Mouse (Mus musculus) kidney, adult 9 months (tissue): ENCODE results near the gene Bend6.
A peak's percentile ranks its signal among the peaks of the same experiment; 100 is the strongest.

Experiments used
- DNase-seq: peaks from one replicate; pipeline ENCODE4 v3.0.0; 2022

Gene Bend6

DNA sequence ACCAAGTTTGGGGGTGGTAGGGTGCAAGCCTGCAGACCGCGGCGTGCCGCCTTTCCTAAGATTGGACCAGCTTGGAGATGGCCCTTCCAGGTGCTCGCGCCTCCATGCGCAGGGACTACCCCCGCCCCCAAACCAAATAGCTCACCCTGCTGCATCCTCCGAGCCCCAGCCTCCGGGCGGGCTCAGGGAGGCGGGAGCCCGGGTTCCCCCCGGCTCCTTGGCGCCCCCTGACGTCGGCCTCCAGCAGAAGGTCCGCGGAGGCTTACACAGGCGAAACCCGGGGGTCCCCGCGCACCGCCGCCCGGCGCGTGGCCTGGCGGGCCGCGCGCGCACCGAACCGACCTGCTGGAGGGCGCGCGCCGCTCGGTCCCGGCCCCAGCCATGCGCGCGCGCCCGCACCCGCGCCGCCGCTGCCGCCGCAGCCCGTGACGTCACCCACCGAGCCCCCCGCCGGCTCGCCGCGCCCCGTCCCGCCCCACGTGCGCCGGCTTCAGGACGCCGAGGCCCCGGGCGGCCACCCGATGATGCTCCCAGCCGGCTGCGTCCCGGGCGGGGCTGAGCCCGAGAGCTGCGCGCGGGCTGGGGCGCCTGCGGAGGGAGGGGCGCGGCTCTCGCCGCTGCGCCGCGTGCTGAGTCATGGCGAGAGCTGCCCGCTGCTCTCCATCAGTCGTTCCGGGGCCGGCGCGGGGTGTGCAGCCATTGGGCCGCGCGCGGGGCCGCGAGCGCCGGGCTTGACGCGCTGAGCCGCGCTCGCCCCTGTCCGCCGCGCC is at the start of gene Bend6:
Gene Bend6, minus strand, starts transcription at position 396 of the 770 bp plus-strand sequence.
- no peak for DNase-seq

DNA sequence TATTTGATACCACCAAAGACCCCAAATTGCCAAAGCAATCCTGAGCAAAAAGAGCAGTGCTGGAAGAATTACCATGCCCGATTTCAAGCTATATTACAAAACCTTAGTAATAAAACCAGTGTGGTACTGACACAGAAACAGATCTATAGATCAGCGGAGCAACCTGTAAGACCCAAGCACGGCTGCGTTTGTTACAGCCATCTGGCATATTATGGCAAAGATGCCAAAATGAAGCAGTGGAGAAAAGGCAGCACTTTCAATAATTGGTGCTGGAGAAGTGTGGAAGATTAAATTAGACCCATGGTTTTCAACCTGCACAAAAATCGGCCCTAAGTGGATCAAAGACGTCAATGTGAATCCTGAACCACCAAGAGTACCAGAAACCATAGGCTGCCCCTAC is 48.0 kb upstream of the Bend6 start:
- DNase-seq: no peak

DNA sequence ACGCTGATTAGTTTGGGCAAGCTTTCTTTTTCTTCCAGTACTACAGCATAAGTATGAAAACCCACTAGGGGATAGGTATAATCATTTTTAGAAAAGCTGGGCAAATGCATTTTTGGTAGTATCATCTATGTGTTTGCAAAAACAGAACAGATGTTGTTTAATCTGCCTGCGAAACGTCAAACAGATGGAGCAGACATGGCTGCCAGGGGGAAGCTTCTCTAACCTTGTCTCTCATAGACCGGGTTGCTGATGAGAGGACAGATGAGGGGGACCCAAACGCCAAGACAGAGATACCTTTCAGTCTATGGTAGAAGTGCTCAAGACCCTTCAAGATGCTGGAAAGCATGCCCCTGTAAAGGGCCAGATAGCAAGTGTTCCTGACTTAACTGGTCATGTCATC is 40.9 kb upstream of the Bend6 start:
- DNase-seq: no peak

DNA sequence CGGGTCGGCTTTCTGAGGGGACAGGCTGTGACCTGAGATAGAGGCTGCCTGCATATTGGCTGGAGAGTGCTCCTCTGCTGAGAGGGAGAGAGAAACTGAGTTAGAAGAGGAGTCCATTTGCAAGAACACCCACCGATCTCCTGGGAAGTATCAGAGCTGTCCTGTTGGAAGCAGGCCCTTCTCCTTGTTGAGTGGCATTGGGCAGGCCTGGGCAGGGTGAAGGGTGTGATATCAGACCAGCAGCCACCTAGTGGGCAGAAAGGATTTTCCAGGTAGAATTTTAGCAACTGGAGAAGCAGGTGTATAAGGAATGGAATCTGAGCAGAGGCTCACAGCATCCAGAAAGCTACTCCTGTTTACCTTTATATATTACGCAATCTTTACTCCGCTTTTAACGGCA is 40.2 kb upstream of the Bend6 start:
- no peak for DNase-seq

DNA sequence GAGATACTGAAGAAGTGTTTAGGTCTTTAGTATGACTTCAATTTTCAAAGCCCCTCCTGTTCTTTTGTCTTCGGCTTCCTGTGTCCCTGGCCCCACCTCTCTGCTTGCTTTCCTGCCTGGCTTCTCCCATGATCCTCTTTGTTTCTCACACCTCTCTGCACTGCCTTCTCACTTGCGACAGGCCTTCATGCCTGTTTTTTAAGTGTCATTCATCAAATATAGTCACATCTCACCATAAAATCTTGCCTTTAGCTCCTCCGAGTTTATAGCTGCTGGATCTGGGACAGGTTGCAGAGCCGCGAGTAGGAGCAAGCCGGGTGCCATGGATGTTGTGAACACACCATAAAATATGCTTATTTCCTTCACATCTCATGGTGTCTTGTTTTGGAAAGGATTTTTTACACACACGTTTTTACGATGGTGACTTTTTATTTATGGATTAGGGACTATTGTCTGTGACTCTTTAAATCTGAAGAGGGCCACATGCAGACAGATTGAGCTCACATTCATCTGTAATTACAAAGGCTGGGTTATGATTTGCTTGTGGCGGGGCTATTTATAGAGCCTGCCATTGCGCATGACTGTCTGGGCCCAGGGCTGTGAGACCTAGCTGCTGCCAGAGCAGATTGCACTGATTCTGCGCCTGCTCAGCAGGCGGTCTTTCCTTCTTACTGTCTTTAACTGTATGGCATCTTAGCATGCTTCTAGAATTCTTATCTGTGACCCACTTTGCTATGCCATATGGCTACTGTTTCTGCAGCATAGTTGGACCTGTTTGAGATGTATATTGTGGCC is 39.2 kb upstream of the Bend6 start:
- DNase-seq: no peak

DNA sequence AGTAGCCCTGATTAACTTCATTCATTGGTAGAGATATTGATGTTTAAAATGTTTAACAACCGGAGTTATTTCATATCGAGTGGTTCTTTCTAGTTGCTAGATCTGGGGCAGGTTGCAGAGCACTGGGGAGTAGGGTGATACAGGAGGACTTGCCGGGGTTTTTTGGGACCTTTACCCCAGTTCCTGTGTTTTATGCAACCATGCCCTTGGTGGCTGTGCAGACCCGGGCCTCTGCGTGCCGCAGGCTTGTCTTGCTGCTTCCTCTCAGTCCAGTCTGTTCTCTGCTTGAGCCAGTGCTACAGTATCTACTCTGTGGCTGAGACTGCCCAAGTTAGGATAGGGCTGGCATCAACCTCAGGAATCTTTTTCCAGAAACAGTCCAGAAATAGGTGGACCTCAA is 38.1 kb upstream of the Bend6 start:
- no peak for DNase-seq

DNA sequence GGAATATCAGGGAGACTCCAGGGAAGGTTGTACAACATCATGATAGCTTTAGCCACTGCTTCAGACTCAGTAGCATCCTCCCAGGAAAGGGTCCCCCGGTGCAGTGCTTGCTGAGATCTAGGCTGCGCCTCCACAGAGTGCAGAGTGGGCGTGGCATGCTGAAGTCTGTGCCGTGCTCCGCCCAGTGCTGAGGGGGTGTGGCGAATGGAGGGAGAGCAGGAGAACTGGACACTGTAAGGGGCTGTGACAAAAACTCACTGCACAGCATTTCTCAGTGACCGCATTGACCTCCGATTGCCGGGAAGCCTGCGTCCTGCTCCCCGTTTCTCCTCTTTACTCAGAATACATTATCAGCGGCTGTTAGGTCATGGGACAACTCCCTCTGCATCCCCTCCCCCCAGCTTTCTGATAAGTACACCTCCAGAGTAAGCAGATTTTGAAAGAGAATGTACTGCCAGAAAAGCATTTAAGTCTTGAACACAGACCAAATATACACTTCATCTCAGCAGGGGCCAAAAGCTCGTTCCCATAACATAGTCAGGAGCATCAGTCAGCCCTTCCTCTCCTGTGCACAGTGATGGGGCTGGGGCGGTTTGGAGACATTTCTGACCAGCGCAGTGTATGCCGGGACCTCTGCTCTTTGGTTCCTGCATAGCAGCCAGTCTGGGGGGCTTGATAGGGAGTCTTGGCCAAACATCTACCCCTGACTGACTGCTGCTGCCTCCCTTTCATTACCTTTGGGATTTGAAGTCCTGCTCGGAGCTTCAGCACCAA is 37.5 kb upstream of the Bend6 start:
- DNase-seq: peak; percentile 22

DNA sequence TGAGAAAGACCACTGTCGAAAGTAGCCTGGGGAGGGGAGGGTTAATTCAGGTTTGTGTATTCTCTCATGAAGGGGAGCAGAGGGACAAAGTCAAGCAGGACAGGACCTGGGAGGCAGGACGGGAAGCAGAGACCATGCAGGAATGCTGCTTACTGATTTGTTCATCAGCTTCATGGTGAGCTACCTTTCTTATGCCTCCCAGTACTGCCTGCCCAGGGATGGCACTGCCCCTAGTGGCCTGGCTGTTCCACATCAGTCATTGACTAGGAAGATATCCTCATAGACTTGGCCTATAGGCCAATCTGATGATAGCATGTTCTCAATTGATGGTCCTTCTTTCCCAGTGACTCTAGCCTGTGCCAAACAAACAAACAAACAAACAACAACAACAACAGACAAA is 36.3 kb upstream of the Bend6 start:
- no peak for DNase-seq

DNA sequence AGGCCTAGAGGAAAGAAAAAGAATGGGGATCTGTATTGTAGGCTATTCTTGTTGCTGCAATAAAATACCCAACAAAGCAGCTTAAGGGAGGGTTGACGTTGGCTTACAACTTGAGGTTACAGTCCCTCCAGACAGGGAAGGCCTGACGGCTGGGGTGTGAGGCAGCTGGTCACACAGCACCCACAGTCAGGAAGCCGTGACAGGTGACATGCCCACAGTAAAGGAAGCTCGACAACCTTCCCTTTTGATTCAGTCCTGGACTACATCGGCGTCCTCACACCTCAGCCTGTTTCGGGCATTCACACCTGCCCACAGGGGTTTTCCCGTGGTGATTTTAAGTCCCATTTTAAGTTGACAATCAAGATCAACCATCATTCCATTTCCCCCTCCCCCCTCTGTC is 35.0 kb upstream of the Bend6 start:
- DNase-seq: no peak

DNA sequence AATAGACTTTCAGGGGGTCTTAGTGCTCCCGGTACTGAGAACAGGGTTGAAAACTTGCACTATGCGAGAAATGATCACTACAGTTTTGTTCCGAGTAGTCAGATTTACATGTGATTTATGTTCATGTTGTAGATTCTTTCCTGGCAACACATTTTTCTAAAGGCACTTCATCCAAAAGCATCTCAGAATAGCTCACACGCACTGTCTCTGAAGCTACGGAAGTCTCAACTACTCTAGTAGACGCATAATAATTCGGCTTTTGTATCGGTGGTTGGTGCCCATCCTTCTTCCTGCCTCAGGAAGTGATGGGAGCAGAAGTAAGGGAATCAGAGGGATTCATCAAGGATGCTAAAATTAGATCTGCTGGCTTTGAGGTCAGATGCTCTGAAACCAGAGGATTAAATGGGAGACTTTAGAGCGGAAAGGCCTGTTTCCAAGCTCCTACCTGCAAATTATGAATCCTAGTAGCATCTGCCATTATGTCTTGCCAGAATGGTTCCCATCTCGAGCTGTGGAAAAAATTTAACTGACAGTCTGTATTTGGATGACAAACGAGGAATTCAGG is 32.8 kb upstream of the Bend6 start:
- DNase-seq: no peak

DNA sequence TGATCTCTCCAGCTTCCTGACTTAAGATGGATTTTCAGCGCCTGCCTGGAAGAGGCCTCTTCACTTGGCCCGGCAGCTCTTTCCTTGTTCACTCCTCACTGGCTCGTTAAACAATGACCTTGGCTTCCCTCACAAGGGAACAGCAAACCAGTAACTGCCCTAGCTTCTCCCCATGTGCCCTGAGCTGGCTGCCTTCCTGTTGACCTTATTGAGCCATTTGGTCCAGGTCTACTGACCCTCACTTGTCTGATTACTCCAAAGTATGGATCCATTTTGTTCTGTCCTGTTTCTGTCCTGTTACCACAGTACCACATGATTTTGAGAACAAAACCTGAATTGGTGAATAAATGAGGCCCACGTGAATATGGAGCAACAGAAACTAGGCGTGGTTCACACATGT is 32.2 kb upstream of the Bend6 start:
- no peak for DNase-seq

DNA sequence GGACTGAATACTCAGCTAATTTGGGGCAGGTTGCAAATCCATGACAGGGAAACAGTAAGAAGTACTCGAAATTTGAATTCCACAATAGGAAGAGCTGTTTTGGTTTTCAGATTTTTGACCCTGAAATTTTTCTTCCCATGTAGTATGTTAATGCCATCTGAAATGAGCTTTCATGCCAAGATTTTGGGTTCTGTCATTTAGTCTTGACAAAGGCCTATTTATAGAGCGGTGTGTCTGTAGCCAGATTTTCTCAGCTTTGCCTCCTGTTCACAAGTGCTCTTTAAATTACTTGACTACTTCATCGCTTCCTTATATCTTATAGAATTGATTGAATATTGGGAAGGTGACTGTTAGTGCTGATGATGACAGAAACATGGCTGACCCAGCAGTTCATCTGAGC is 28.3 kb upstream of the Bend6 start:
- DNase-seq: no peak

DNA sequence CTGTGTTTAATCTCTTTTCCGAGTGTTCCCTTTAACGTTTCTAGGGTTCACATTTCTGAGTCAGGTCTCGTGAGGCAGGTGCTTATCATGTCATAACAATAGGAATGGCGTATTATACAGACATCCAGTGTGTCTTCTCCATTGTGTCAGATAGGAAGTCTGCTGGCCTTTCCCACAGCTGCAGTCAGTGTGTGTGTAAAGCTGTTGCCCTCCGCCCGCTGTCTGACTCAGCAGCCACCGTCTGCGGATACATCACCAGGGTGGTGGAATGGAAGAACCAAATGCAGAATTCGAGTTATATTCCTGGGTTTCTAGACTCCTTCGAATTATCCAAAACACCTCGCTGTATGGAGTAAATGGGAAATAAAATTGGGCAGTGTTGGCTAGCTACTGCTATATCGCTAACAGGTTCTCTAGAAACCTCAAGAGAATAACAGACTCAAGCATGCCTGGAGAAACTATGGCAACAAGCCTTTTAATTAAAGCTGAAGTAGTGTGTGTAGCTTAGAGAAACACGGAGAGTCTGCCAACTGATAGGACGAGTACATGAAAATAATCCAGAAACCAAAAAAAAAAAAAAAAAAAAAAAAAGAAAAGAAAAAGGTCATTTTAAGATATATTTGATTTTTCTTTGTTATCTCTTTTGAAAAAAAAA is 25.4 kb upstream of the Bend6 start:
- no peak for DNase-seq

DNA sequence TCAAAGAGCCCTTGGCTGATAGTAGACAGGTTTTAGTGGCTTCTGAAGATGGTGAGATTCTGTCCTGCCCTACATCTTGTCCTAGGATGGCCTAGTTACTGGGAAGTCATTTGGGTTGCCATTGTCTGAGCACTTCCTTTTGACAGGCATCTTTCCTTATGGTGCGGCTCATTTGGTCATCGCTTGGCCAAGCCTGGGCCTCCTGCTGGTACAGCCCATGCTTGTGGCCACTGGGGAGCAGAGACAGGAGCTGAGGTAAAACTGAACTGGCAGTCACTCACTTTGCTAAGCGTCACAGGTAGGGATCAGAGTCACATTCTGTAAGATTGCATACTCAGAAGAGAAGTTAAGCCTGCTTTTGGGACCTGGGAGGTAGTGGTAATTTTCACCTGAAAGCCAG is 24.6 kb upstream of the Bend6 start:
- DNase-seq: no peak

DNA sequence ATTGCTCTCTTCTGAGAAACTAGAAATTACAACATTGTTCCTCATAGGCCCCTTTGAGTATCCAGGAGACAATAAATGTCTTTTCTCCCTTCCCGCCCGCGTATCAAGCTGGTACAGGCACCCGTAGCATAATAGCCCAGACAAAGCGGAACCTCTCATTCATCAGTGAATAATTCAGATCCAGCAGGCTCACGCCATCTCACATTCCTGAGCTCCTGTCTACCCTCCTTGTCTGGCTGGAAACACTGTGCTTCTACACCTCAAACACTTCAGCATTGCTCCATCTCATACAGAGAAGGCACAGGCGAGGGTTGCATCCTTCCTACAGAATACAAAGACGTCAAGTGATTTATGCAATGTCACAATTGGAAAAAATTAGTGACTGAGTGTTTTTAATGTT is 24.2 kb upstream of the Bend6 start:
- DNase-seq: no peak

DNA sequence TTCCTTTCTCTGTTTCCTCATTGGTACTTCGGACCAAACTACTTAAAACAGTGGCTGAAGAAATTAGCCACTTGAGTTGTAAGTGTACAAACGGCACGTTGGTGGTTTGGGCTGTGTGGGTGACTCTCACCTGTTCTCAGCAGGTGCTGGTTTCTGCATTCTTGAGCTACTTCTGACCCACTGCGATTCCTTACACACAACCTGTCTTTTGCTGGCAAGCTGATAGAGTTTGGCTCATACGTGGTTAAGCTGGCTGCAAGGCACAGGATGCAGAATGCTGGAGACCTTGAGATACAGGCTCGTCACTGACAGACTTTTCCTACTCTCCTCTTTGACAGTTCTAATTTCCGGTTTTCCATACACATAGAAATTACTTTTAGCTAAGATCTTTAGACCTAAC is 19.9 kb upstream of the Bend6 start:
- DNase-seq: no peak

DNA sequence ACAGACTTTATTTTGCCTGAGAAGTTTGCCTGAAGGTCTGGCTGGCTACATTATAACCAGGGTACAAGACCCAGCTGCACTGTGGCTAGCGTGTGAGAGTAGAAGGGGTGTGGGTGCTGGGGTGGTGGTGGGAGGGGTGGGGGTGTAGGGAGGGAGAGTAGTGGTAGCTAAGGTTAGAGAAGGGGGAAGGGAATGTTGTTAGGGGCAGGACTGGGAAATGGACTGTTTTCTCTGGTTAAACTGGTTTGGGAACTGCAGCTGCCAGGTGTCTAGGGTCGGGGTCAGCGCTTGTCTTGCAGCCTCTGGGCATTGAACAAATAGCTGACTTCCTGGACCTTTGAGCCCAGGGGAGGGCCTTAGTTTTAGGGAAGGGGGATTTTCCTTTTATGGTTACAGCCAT is 17.7 kb upstream of the Bend6 start:
- DNase-seq: no peak

DNA sequence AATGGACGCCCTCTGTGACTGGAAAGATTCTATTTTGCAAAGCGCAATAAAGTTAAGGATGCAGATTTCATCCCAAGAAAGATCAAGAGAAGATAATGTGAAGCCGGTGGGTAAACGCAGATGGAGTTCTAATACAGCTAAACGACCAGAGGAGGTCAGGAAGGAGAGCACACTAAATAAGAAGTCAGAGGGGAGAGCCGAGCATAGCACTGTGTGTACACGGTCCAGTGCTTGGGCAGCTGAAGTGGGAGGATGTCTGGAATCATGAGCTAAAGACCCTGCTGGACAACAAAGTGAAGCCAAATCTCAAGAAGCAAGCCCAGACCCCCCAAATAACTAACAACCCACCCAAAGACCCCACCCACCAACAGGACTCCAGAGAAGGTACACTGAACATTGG is 15.4 kb upstream of the Bend6 start:
- DNase-seq: no peak

DNA sequence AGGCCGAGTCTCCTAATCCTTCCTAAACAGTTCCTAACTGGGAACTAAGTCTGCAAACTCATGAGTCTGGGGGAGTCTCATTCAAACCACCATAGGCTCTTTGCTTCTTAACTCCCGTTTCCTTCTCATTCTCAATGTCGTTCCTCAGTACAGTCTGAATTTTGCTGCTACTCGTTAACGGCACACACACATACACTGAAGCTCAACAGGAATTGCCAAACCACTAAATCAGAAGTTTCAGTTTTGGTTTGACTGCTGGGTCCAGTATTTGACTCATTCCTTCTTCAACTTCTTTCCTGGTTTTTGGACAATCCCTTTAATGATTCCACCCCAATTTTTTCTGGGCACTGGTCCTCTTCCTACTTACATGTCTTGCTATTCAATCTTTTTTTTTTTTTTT is 8.9 kb upstream of the Bend6 start:
- no peak for DNase-seq

DNA sequence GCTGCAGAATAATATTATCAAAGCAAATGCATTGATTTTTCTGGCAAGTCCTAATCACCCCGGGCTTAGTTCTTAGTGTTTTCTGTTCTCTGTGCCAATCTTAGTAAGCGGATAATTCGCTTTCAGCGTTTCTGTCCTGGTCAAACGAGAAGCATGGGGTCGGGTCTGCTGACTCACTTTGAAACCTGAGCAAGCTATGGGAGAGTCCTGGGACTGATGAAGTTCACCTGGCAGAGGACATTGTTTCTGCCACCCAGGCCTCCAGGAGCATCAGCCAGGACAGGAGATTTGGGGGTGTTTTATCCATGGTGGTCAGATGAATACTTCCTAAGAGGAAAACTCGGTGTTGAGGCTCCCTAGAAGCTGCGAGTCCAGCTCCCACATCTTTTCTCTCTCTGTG is 4.0 kb upstream of the Bend6 start:
- DNase-seq: no peak

DNA sequence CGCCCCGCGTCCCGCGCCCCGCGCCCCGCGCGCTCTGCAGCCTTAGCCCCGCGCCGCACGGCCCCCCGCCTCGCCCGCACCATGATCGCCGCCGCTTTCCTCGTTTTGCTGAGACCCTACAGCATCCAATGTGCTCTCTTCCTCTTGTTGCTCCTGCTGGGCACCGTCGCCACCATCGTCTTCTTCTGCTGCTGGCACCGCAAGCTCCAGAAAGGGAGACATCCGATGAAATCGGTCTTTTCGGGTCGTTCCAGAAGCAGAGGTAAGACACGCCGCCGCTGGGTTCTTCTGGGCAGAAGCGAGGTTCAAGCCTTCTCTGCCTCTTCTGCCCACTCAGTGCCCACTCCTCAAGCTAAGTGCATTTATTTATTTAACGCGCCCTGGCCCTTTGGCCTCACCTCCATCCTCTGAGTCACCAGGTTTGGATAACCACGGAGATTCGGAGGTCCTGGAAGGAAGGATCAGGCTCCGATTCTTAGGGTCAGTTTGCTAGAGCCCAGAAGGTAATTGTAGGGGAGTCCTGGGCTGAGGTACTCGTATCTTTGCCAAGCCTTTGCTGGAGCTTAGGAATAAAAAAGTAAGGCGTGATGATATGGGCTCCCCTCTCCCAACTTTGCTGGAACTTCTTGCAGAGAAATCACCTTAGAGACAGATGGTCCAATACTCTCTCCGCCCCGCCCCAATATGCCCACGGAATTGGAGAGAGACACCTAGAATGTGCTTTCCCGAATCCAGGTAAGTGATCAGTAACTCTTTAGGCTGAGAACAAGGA is 761 bp upstream of the Bend6 start, which contains the start of gene Dst:
Gene Dst, plus strand, starts transcription at position 35 of the 772 bp plus-strand sequence.
- no peak for DNase-seq

DNA sequence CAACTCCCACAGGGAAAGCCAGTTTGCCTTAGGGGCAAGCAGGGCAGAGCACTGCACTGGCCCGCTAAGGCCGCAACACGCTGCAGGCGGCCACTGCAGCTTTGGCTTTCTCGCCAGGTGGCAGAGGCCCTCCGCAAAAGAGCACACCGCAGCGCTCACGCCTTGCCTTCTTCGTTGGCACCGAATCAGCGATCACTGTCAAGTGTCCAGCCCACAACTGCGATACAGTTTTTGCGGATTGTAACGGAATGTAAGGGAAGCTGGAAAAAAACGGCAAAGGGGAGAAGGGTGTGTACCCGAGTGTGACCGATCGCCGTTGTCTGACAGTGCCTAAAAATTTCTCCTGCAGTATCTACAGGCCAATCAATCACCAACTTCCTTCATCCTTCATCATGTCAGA is 689 bp downstream of the Bend6 start:
- DNase-seq: no peak
